Mouse (Mus musculus) adrenal gland (tissue): ENCODE data around the gene Map2k3.
"Not testable (repeated sequence)": the region's sequence is repeated elsewhere in the genome, so short reads cannot be mapped to it uniquely, and the experiment has no call there.

ENCODE experiments used
- intact Hi-C: fragments of 180-260 bp; cut with DNase I; formaldehyde crosslinking; loops from one replicate; pipeline ENCODE4 v1.15.1; 2025
- long read RNA-seq, 2 experiments: library from polyadenylated mRNA; unstranded; transcript quantifications; one replicate each; pipeline ENCODE4 v2.0.0; 2020; ENCODE audit warnings: borderline replicate concordance in 1 of 2; ENCODE audit not compliant: insufficient replicate concordance in 1 of 2

Gene Map2k3
- long read RNA-seq, experiment 1, transcript Map2k3-201 (12 exons, 2,198 nt), result major isoform, 121 of 127 reads
- long read RNA-seq, experiment 1, partial matches to known transcripts, result 1 of 127 reads
- long read RNA-seq, experiment 1, other reads (novel, unspliced or antisense), result 4 of 127 reads
- long read RNA-seq, experiment 2, transcript Map2k3-201 (12 exons, 2,198 nt), result major isoform, 156 of 175 reads
- long read RNA-seq, experiment 2, partial matches to known transcripts, result 9 of 175 reads
- long read RNA-seq, experiment 2, other reads (novel, unspliced or antisense), result 10 of 175 reads

DNA sequence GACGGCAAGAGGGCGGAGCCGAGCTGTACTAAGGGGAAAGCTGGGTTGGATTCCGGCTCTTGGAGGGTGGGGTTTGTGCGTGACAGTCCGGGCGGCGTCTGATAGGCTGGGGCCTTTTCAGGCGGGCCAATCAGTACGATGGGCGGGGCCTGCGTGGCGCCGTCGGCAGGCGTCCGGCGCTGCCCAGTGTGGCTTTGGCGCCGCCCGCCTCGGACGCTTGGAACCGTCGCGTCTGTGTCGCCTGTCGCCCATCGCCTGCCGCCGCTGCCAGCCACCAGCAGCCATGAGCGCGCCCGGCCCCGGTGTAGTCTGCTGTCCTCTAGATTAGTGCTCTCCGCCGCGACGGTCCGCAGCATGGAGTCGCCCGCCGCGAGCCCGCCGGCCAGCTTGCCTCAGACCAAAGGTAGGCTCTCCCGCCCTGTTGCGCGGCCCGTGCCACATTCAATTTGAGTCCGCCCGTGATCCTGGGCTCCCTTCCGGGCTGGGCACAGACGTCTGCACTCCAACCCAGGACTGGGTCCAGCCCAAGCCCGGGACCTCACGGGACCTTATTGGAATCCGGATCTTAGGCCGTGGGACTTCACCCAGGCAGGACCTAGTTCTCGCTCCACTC, at the start of gene Map2k3:
Map2k3 (plus strand) TSS at position 165 of the 613 bp plus-strand sequence.
- intact Hi-C loops, result no loop called here

- intact Hi-C loops, result no loop called here
Measured at GRCm38 (mm10) chr11:60882386-60882785, 49.4 kb upstream of the Map2k3 start.

DNA sequence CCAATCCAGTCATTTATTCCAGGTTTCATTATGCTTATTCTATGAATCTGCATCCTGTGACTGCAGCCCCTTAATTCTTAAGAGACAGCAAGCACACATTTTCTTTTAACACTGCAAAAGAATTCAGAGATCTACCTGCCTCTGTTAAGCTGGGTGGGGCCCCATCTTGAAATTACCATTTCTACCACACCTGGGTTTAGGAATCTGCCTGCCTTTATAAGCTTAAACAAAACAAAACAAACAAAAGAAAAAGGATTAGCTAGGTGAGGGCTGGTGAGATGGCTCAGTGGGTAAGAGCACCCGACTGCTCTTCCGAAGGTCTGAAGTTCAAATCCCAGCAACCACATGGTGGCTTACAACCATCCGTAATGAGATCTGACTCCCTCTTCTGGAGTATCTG, 44.8 kb upstream of the Map2k3 start:
- intact Hi-C loops, result not testable (repeated sequence)

DNA sequence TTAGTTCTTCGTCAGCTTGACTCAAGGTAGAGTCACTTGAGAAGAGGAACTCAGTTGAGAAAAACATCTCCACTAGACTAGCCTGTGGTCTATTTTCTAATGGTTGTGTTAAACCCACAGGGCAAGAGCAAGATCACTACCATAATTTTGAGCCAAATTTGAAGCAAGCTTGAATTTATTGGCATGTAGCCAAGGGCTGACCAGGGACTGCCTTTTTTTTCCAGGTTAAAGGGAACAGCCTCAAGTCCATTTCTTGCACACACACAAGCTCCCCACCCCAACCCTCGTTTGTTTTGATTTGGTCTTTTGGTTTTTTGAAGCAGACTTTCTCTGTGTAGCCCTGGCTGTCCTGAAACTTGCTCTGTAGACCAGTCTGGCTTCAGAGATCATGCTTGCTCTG, 42.0 kb upstream of the Map2k3 start:
- intact Hi-C loops, result no loop called here

DNA sequence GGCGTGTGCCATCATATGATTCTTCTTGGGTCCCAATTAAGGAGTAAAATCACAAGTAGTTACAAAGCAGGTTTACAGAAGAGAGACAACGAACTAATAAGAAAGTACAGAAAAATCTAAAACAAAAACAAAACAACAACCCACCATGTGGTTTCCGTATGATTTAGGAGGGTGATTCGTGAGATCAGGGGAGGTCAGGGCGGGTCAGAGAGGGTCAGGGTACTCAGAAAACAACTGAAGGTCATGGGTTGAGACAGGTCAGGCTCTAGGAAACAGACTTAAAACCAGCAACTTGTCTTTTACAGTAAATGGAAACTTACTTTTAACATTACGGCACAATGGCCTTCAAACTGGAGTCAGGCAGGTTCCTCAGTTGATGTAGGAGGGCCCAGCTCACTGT, 41.5 kb upstream of the Map2k3 start:
- intact Hi-C loops, result no loop called here

DNA sequence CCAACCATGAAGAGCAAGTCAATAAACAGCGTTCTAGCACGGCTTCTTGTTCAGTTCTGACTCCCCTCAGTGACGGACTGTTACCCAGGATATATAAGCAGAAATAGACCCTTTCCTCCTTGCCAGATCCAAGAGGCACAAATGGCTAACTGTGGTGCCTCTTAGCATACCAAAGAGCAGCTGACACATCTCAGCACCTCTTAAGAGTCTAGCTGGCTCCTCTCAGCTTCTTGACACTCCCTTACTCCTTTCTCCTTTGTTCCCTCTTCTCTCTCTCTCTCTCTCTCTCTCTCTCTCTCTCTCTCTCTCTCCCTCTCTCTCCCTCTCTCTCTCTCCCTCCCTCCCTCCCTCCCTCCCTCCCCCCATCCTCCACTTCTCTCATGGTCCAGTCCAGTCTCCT, 41.1 kb upstream of the Map2k3 start:
- intact Hi-C loops, result no loop called here

DNA sequence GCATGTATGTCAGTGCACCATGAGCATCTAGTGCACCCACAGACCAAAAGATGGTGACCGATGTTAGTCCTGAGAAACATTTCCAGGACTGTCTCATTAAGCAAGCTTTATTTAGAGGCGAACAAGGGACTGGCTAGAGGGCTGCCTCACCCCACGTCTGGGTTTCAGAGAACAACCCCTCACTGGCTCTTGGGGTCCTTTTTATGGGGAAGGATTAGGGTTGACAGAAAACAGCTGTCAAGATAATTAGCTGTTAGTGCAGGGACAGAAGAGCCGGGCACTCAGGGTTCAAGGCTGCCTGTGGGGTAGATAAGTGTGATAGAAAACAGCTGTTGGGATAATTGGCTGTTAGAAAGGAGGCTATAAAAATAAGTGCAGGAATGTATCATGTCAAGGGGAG, 35.9 kb upstream of the Map2k3 start:
- intact Hi-C loops, result no loop called here

- intact Hi-C loops, result no loop called here
Measured at GRCm38 (mm10) chr11:60902001-60902400, 29.8 kb upstream of the Map2k3 start.

GRCm38 (mm10) chr11:60902486-60902885, 29.3 kb upstream of the Map2k3 start:
- intact Hi-C loops, result no loop called here

- intact Hi-C loops, result no loop called here
Measured at GRCm38 (mm10) chr11:60903661-60904061, 28.2 kb upstream of the Map2k3 start.

GRCm38 (mm10) chr11:60905407-60906120, 26.3 kb upstream of the Map2k3 start:
- intact Hi-C loops, result no loop called here

DNA sequence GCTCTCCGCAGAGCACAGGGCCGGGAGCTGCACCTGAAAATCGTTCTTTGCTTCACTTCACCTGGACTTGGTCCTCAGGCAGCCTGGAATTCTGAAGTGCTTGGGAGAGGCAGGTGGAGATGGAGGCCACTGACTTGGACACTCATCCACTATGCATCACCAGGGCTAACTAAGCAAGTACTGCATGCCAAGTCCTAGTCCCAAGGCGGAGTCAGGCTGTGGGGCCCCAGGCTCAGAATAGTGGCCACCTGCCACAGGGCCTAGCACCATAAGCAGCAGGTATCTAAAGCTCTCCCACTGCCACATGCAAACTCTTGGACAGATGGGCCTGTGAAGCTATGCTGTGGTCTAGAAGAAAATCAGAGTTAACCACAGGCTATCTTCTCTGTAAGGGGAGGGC, 25.4 kb upstream of the Map2k3 start:
- intact Hi-C loops, result no loop called here

DNA sequence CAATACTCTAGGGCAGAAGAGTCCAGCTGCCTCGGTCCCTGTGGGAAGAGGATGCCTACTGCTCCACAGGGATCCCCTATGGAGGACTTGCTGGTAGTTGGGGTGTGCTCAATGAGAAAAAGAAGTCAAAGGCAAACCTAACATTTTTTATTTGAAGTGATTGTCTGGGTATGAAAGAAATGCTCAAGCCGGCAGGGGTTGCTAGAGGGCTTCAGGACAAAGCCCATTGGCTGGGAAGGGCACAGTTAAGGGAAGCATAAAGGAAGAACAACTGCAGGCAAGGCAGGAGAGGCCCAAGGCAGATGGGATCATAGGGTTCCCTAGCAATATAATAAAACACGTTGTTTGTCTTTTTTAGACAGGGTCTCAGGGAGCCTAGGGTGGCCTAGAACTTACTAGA, 23.8 kb upstream of the Map2k3 start:
- intact Hi-C loops, result no loop called here

- intact Hi-C loops, result loop anchor here (5.0 kb wide), 1 partner anchor 183 kb away; no protein-coding TSS in a partner anchor
Measured at GRCm38 (mm10) chr11:60909626-60910025, 22.2 kb upstream of the Map2k3 start.

DNA sequence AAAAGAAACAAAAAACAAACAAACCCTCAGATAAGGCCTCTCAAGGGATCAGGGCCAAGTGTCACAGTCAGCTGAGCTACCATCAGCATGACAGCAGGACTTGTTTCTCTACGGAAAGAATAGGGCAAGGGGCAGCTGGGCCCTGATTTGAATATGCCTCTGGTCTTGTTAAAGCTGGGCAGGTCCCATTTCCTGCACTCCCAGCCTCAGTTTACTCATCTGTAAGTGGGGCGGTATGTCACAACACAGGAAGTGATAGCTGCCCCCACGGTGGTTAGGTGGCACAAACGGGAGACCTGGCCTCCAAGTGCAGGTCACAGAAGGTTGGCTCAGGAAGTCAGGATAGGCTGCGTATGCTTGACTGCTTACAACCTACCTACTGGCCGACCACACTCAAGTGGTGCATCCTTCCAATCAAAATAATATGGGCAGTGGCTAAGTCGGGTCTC, 19.3 kb upstream of the Map2k3 start:
- intact Hi-C loops, result loop anchor here (5.0 kb wide), 1 partner anchor 180 kb away; no protein-coding TSS in a partner anchor

GRCm38 (mm10) chr11:60913301-60914196, 18.3 kb upstream of the Map2k3 start:
- intact Hi-C loops, result loop anchor here (5.0 kb wide), 1 partner anchor 179 kb away; no protein-coding TSS in a partner anchor

GRCm38 (mm10) chr11:60914491-60914890, 17.3 kb upstream of the Map2k3 start, which contains the start of gene Natd1:
Gene Natd1 (minus strand): TSS chr11:60914750.
- intact Hi-C loops, result loop anchor here (5.0 kb wide), 1 partner anchor 178 kb away; no protein-coding TSS in a partner anchor

DNA sequence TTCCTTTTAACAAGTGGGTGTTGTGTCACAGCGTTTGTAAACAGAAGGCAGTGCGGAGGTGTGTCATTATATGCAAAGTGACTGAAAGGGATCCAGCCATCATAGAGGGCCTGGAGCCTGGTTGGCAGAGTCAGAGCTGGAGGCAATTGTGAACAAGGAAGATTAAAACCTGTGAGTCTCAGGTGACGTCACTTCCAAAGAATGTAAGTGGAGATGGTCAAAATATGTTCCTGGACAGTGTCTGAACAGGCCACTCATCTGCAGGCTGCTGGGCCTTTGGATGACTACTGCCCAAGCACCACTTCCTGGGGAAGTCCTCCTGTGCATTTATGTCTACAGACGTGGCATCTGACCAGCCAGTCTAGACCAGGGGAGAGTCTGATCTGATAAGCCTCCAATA, 16.6 kb upstream of the Map2k3 start:
- intact Hi-C loops, result no loop called here

- intact Hi-C loops, result no loop called here
Measured at GRCm38 (mm10) chr11:60920021-60920420, 11.8 kb upstream of the Map2k3 start.

DNA sequence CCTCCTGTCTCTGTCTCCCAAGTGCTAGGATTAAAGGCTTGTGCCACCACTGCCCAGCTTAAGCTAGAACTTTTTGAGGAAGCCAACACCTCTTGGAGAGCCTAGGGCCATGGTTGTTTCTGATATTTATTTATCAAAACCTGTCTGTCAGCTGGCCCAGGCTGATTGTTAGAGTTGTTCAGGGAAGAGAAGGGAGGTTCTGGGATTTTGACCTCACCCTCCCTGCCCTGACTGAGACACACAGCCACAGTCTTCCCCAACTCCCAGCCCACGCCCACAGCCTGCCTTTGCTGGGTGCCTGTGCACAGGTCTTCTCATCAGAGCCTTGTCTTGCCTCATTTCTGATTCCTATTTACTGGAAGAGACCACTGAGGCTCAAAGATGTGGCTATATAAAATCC, 9.6 kb upstream of the Map2k3 start:
- intact Hi-C loops, result no loop called here

GRCm38 (mm10) chr11:60922964-60923363, 8.9 kb upstream of the Map2k3 start:
- intact Hi-C loops, result no loop called here
